Mouse (Mus musculus): ENCODE data around the gene Gm44503.

- TF ChIP-seq GATA1 (IDR thresholded peaks at IDR 0.05; ENCODE audit: borderline replicate concordance, low read length): no peak
- no peak for TF ChIP-seq FLI1 (IDR thresholded peaks at IDR 0.05; ENCODE audit: low read length)
These were observed 45.4 kb downstream of the Gm44503 start for GRCm38 (mm10) chr9:73004076-73004475.

Data from megakaryocyte, embryonic 14.5 days (primary cell).